Mouse (Mus musculus) liver, adult 2 months (tissue): Measurements from ENCODE around the gene Itpk1.

Experiments used
- CTCF ChIP-seq: fragments of 200-500 bp; IDR thresholded peaks from 2 replicates; pipeline ENCODE4 v1.5.1; 2011; ENCODE audit warnings: low read depth, low read length, control low read depth
- POLR2A ChIP-seq: fragments of 200-500 bp; IDR thresholded peaks from 2 replicates; pipeline ENCODE4 v1.6.1; 2011; ENCODE audit warnings: low read length, control low read depth; ENCODE audit not compliant: insufficient read depth; ENCODE audit errors: extremely low read depth

- TF ChIP-seq CTCF (no peak), POLR2A (no peak)
Observed at GRCm38 (mm10) chr12:102597466-102597865, 107.3 kb downstream of the Itpk1 start.
